Mouse (Mus musculus): Measurements from ENCODE around the gene Cacna1c. TPM values are rescaled to one million over a fixed set of nuclear protein-coding genes. Genes with fewer than 3 reads are reported as not detected.

Gene Cacna1c
- total RNA-seq, 1 experiment, result 0.98 TPM

DNA sequence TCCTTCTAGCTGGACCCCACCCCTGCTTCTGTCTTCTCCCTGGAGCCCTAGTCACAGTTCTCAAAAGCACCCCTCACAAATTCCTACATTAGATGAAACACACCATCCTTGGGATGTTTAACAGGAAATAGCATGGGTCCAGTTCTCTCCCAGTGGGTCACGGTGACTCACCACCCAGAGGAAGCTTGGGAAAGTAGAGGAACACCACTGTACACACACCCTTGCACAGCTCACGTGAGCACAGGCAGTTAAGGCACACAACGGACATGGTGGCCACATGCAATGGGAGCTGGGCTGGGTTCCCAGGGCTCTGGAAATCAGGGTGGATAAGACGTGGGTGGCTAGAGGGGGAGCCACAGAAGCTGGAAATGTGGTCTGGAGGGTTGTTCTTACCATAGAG is 566.2 kb downstream of the Cacna1c start:
- H3K9me3 ChIP-seq (ENCODE audit: control insufficient read depth, insufficient read depth, low read depth, low read length), result no peaks in the 10 kb centered on the region
- no peak overlapping the region for H3K27ac ChIP-seq (ENCODE audit: insufficient read depth, low read depth, low read length, poor library complexity, severe bottlenecking)
- H3K4me3 ChIP-seq (ENCODE audit: insufficient read depth in 1 of 2, low read depth in 1 of 2, low read length in 2 of 2, poor library complexity in 1 of 2, severe bottlenecking in 1 of 2), result no peak overlapping the region
- DNase-seq (ENCODE audit: low read depth, low spot score), result no peak
- no peak overlapping the region for H3K9ac ChIP-seq (ENCODE audit: insufficient read depth, low read depth, low read length, poor library complexity, severe bottlenecking)
- in situ Hi-C loops (cut with MboI; ENCODE audit: low sequenced_read_pairs in 2 of 2, unreplicated experiment in 2 of 2), result loop anchor here in 1 of 2 experiments (25.0 kb wide), 1 partner anchor 482 kb away; no protein-coding TSS in a partner anchor
- TF ChIP-seq HCFC1 (IDR thresholded peaks at IDR 0.05; ENCODE audit: borderline replicate concordance, insufficient read depth, low read length) (no peak), ZC3H11A (IDR thresholded peaks at IDR 0.05; ENCODE audit: borderline replicate concordance, low read depth, low read length) (no peak), ZNF384 (IDR thresholded peaks at IDR 0.05; ENCODE audit: low read depth, low read length) (no peak), CHD2 (IDR thresholded peaks at IDR 0.05; ENCODE audit: low read depth, low read length) (no peak), MAFK (IDR thresholded peaks at IDR 0.05; ENCODE audit: insufficient read depth, low read depth, low read length) (no peak)
- H3K36me3 ChIP-seq (ENCODE audit: control insufficient read depth, insufficient read depth, low read length, poor library complexity, severe bottlenecking), result no peaks in the 10 kb centered on the region
- H3K4me1 ChIP-seq (ENCODE audit: control insufficient read depth in 2 of 2, insufficient read depth in 2 of 2, low read length in 2 of 2, poor library complexity in 1 of 2), result no peaks in the 10 kb centered on the region

DNA sequence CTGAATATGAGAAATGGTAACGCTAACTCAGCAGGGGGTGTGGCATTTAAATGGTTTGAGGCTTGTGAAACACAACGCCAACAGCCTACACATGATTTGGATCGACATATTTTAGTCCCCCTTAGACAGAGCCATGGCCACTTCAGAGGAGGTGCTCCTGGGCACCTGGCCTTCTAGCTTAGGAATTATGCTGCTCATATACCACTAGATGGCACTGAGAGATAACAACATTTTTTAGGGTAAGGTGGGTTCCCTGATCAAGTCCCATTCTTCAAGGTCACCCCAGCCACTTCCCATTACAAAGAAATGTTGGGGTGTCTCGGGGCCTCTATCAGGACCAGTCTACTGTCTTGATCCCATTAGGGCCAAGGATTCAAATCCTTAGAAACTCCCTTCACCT is 570.0 kb downstream of the Cacna1c start:
- no peaks in the 10 kb centered on the region for H3K4me1 ChIP-seq (ENCODE audit: control insufficient read depth in 2 of 2, insufficient read depth in 2 of 2, low read length in 2 of 2, poor library complexity in 1 of 2)
- in situ Hi-C loops (cut with MboI; ENCODE audit: low sequenced_read_pairs in 2 of 2, unreplicated experiment in 2 of 2), result loop anchor here in 1 of 2 experiments (25.0 kb wide), 1 partner anchor 486 kb away; no protein-coding TSS in a partner anchor
- no peaks in the 10 kb centered on the region for H3K9me3 ChIP-seq (ENCODE audit: control insufficient read depth, insufficient read depth, low read depth, low read length)
- H3K9ac ChIP-seq (ENCODE audit: insufficient read depth, low read depth, low read length, poor library complexity, severe bottlenecking), result no peak overlapping the region
- no peaks in the 10 kb centered on the region for H3K36me3 ChIP-seq (ENCODE audit: control insufficient read depth, insufficient read depth, low read length, poor library complexity, severe bottlenecking)
- no peak overlapping the region for H3K4me3 ChIP-seq (ENCODE audit: insufficient read depth in 1 of 2, low read depth in 1 of 2, low read length in 2 of 2, poor library complexity in 1 of 2, severe bottlenecking in 1 of 2)
- DNase-seq (ENCODE audit: low read depth, low spot score), result no peak
- no peak overlapping the region for H3K27ac ChIP-seq (ENCODE audit: insufficient read depth, low read depth, low read length, poor library complexity, severe bottlenecking)
- TF ChIP-seq ZNF384 (IDR thresholded peaks at IDR 0.05; ENCODE audit: low read depth, low read length), result no peak
- no peak for TF ChIP-seq HCFC1 (IDR thresholded peaks at IDR 0.05; ENCODE audit: borderline replicate concordance, insufficient read depth, low read length)
- TF ChIP-seq ZC3H11A (IDR thresholded peaks at IDR 0.05; ENCODE audit: borderline replicate concordance, low read depth, low read length), result peak; percentile 76
- no peak for TF ChIP-seq MAFK (IDR thresholded peaks at IDR 0.05; ENCODE audit: insufficient read depth, low read depth, low read length)
- no peak for TF ChIP-seq CHD2 (IDR thresholded peaks at IDR 0.05; ENCODE audit: low read depth, low read length)

DNA sequence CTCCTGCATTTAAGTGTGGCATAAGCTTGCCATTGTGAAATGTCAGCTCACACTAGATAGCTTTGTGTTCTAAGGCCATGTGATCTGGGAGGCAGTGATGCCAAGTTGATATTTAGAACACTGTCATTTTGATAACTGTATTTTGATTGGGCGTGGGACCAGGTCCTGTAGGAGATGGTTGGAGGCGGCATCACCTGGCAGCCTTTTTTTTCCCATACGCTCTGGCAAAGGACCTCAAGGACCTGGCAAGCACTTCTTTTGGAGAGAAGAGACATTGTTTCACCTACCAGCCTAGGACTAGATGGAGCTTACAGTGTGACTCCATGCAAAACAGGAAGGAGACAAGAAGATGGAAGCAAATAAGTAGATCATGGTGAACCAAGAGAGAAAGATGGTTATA is 572.6 kb downstream of the Cacna1c start:
- no peak overlapping the region for H3K27ac ChIP-seq (ENCODE audit: insufficient read depth, low read depth, low read length, poor library complexity, severe bottlenecking)
- in situ Hi-C loops (cut with MboI; ENCODE audit: low sequenced_read_pairs in 2 of 2, unreplicated experiment in 2 of 2), result no loop called here
- no peaks in the 10 kb centered on the region for H3K36me3 ChIP-seq (ENCODE audit: control insufficient read depth, insufficient read depth, low read length, poor library complexity, severe bottlenecking)
- no peak overlapping the region for H3K4me3 ChIP-seq (ENCODE audit: insufficient read depth in 1 of 2, low read depth in 1 of 2, low read length in 2 of 2, poor library complexity in 1 of 2, severe bottlenecking in 1 of 2)
- H3K4me1 ChIP-seq (ENCODE audit: control insufficient read depth in 2 of 2, insufficient read depth in 2 of 2, low read length in 2 of 2, poor library complexity in 1 of 2), result no peaks in the 10 kb centered on the region
- no peak for DNase-seq (ENCODE audit: low read depth, low spot score)
- H3K9ac ChIP-seq (ENCODE audit: insufficient read depth, low read depth, low read length, poor library complexity, severe bottlenecking), result no peak overlapping the region
- TF ChIP-seq MAFK (IDR thresholded peaks at IDR 0.05; ENCODE audit: insufficient read depth, low read depth, low read length) (no peak), CHD2 (IDR thresholded peaks at IDR 0.05; ENCODE audit: low read depth, low read length) (no peak), ZC3H11A (IDR thresholded peaks at IDR 0.05; ENCODE audit: borderline replicate concordance, low read depth, low read length) (no peak), HCFC1 (IDR thresholded peaks at IDR 0.05; ENCODE audit: borderline replicate concordance, insufficient read depth, low read length) (no peak), ZNF384 (IDR thresholded peaks at IDR 0.05; ENCODE audit: low read depth, low read length) (no peak)
- H3K9me3 ChIP-seq (ENCODE audit: control insufficient read depth, insufficient read depth, low read depth, low read length), result no peaks in the 10 kb centered on the region

DNA sequence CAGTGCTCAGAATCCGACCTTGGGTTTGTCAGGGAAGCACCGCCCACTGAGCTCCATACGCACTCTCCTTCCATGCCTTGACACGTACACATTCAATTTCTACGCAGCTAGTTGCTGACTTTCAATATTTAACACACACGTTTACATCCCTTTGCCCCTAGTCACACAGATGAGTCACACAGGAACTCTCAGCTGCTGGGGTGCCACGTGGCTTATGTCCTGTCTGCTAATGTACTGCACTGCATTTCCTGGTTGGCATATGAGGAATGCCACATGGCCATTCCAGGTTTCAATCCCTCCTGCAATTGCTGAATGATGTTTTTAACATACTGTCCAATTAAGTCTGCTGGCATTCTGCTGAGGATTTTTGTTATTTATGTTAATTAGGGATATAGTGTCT is 574.4 kb downstream of the Cacna1c start:
- no peak for TF ChIP-seq ZC3H11A (IDR thresholded peaks at IDR 0.05; ENCODE audit: borderline replicate concordance, low read depth, low read length)
- no peak for TF ChIP-seq MAFK (IDR thresholded peaks at IDR 0.05; ENCODE audit: insufficient read depth, low read depth, low read length)
- no peak for TF ChIP-seq CHD2 (IDR thresholded peaks at IDR 0.05; ENCODE audit: low read depth, low read length)
- no peak for TF ChIP-seq HCFC1 (IDR thresholded peaks at IDR 0.05; ENCODE audit: borderline replicate concordance, insufficient read depth, low read length)
- TF ChIP-seq ZNF384 (IDR thresholded peaks at IDR 0.05; ENCODE audit: low read depth, low read length), result no peak

DNA sequence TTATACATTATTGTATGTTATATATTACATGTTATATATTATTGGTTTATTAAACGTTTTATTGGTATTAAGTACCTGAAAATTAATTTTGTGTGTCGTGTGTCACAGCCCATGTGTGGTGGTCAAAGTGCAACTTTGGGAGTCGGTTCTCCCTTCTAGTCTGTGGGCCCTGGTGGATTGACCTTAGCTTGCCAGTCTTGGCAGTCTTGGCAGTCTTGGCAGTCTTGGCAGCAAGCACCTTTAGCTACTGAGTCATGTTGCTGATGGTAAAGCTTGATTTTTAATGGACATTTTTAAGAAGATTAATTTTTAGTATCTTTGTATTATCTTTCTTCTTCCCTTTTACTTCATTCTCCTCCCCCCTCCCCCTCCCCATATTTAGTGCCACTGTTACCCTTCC is 574.8 kb downstream of the Cacna1c start:
- H3K9ac ChIP-seq (ENCODE audit: insufficient read depth, low read depth, low read length, poor library complexity, severe bottlenecking), result no peak overlapping the region
- H3K9me3 ChIP-seq (ENCODE audit: control insufficient read depth, insufficient read depth, low read depth, low read length), result no peaks in the 10 kb centered on the region
- H3K27ac ChIP-seq (ENCODE audit: insufficient read depth, low read depth, low read length, poor library complexity, severe bottlenecking), result no peak overlapping the region
- in situ Hi-C loops (cut with MboI; ENCODE audit: low sequenced_read_pairs in 2 of 2, unreplicated experiment in 2 of 2), result no loop called here
- DNase-seq (ENCODE audit: low read depth, low spot score), result no peak
- H3K36me3 ChIP-seq (ENCODE audit: control insufficient read depth, insufficient read depth, low read length, poor library complexity, severe bottlenecking), result no peaks in the 10 kb centered on the region
- H3K4me3 ChIP-seq (ENCODE audit: insufficient read depth in 1 of 2, low read depth in 1 of 2, low read length in 2 of 2, poor library complexity in 1 of 2, severe bottlenecking in 1 of 2), result no peak overlapping the region
- TF ChIP-seq MAFK (IDR thresholded peaks at IDR 0.05; ENCODE audit: insufficient read depth, low read depth, low read length) (no peak), HCFC1 (IDR thresholded peaks at IDR 0.05; ENCODE audit: borderline replicate concordance, insufficient read depth, low read length) (no peak), CHD2 (IDR thresholded peaks at IDR 0.05; ENCODE audit: low read depth, low read length) (no peak), ZC3H11A (IDR thresholded peaks at IDR 0.05; ENCODE audit: borderline replicate concordance, low read depth, low read length) (no peak), ZNF384 (IDR thresholded peaks at IDR 0.05; ENCODE audit: low read depth, low read length) (no peak)
- H3K4me1 ChIP-seq (ENCODE audit: control insufficient read depth in 2 of 2, insufficient read depth in 2 of 2, low read length in 2 of 2, poor library complexity in 1 of 2), result no peaks in the 10 kb centered on the region

More for the DNA sequence above, 574.4 kb downstream of the Cacna1c start:
- no peaks in the 10 kb centered on the region for H3K4me1 ChIP-seq (ENCODE audit: control insufficient read depth in 2 of 2, insufficient read depth in 2 of 2, low read length in 2 of 2, poor library complexity in 1 of 2)
- in situ Hi-C loops (cut with MboI; ENCODE audit: low sequenced_read_pairs in 2 of 2, unreplicated experiment in 2 of 2), result no loop called here
- H3K9ac ChIP-seq (ENCODE audit: insufficient read depth, low read depth, low read length, poor library complexity, severe bottlenecking), result no peak overlapping the region
- no peak for DNase-seq (ENCODE audit: low read depth, low spot score)
- H3K27ac ChIP-seq (ENCODE audit: insufficient read depth, low read depth, low read length, poor library complexity, severe bottlenecking), result no peak overlapping the region
- no peaks in the 10 kb centered on the region for H3K36me3 ChIP-seq (ENCODE audit: control insufficient read depth, insufficient read depth, low read length, poor library complexity, severe bottlenecking)
- no peak overlapping the region for H3K4me3 ChIP-seq (ENCODE audit: insufficient read depth in 1 of 2, low read depth in 1 of 2, low read length in 2 of 2, poor library complexity in 1 of 2, severe bottlenecking in 1 of 2)
- no peaks in the 10 kb centered on the region for H3K9me3 ChIP-seq (ENCODE audit: control insufficient read depth, insufficient read depth, low read depth, low read length)
